ENCODE assay signal across 21 mouse cellular contexts in the genomic region with DNA sequence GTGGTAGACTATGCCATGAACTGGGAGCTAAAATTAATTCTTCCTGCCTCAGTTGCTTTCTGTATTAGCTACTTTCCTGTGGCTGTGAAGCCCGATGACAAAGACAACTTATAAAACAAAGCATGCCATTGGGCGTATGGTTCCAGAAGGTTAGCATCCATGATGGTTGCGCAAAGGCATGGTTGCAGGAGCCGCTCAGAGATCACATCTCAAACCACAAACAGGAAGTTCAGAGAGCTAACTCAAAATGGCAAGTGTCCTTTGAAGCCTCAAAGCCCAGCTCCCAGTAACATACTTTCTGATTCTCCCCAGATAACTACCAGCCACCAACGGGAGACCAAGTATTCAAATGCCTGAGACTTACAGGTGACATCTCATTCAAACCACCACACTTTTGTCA. TPM values are rescaled to one million over a fixed set of nuclear protein-coding genes. Genes with fewer than 3 reads are reported as not detected.
DNase-seq lines count a peak whose midpoint lies in the region; ATAC-seq and TF ChIP-seq lines count a peak whose summit lies in the region.
"Had no signal": no experiment of that assay in that cellular context is flagged by ENCODE, and none has a peak within 500 bp of the region (broad histone marks: within the 10 kb centered on the region; RNA-seq: fewer than 3 reads in every experiment).

No protein-coding gene starts in this region.

- no peak overlapping the region for H3K9ac ChIP-seq in MEL (ENCODE audit: control insufficient read depth, low read depth, low read length, poor library complexity, severe bottlenecking)
- H3K9ac ChIP-seq: forebrain, embryonic 12.5 days; lung, embryonic 15.5 days; neural tube, embryonic 13.5 days had no signal

- intact Hi-C loops in heart, postnatal 14 days (cut with DNase I): no loop called here
- intact Hi-C loops in left cerebral cortex, postnatal 36 days (cut with DNase I): no loop called here

- no peaks in the 10 kb centered on the region for H3K79me2 ChIP-seq in MEL (ENCODE audit: control insufficient read depth, insufficient read depth, low read length, poor library complexity)

- TF ChIP-seq RAD21 in MEL (IDR thresholded peaks at IDR 0.05; ENCODE audit: low read depth, low read length): no peak

- TF ChIP-seq POLR2A in MEL (IDR thresholded peaks at IDR 0.05; ENCODE audit: control insufficient read depth in 1 of 2, insufficient read depth in 1 of 2, low read depth in 1 of 2, low read length in 2 of 2, poor library complexity in 1 of 2): no peak

- H3K4me3 ChIP-seq in MEL (ENCODE audit: control insufficient read depth in 1 of 2, insufficient read depth in 1 of 2, low read depth in 2 of 2, low read length in 2 of 2): no peak overlapping the region
- H3K4me3 ChIP-seq: forebrain, embryonic 12.5 days; heart, embryonic 10.5 days; lung, embryonic 15.5 days; neural tube, embryonic 13.5 days had no signal

- H3K9me3 ChIP-seq in MEL (replicated peaks; ENCODE audit: insufficient read depth, low read length): no peaks in the 10 kb centered on the region
- H3K9me3 ChIP-seq: forebrain, embryonic 12.5 days; heart, embryonic 10.5 days; lung, embryonic 15.5 days had no signal

- DNase-seq in heart, adult 11 months: peak; percentile 59
- no peak for DNase-seq in heart, postnatal 14 days
- DNase-seq in MEL (ENCODE audit: low read depth, low spot score): peak; percentile 49
- DNase-seq in thymus, postnatal 14 days: peak; percentile 64
- no peak for DNase-seq in left cerebral cortex, postnatal 36 days (ENCODE audit: low spot score in 2 of 2)
- DNase-seq: cerebellum, adult 9-11 months; embryo, embryonic 11 days; gastrocnemius, postnatal 14 days; heart, postnatal 4 days; layer of hippocampus, postnatal 36 days; left cerebral cortex, postnatal 4 days; right cerebral cortex, postnatal 14 days had no signal

- peaks cover 0 to 3% of the 10 kb centered on the region in 2 experiments; a peak in 1 of 4 replicates for H3K27me3 ChIP-seq in MEL (ENCODE audit: control insufficient read depth in 1 of 2, insufficient read depth in 2 of 2, low read length in 2 of 2)
- H3K27me3 ChIP-seq: forebrain, embryonic 12.5 days; lung, embryonic 15.5 days; neural tube, embryonic 13.5 days had no signal

- peak in 1 of 2 experiments; percentile 44; a peak in 1 of 4 replicates for TF ChIP-seq EP300 in MEL (IDR thresholded peaks at IDR 0.05; ENCODE audit: low read depth in 1 of 2, low read length in 2 of 2)

- no peak overlapping the region for H3K27ac ChIP-seq in MEL (ENCODE audit: control insufficient read depth, low read depth, low read length)
- H3K27ac ChIP-seq: forebrain, embryonic 12.5 days; heart, embryonic 10.5 days; lung, embryonic 15.5 days; neural tube, embryonic 13.5 days had no signal

- no peaks in the 10 kb centered on the region for H3K4me1 ChIP-seq in MEL (ENCODE audit: control insufficient read depth in 1 of 2, insufficient read depth in 2 of 2, low read length in 2 of 2)

- TF ChIP-seq CTCF in MEL (IDR thresholded peaks at IDR 0.05 in 2 of 3, conservative IDR thresholded peaks at IDR 0.05 in 1 of 3; ENCODE audit: control insufficient read depth in 1 of 3, insufficient read depth in 1 of 3, low read depth in 2 of 3, low read length in 3 of 3, poor library complexity in 1 of 3, severe bottlenecking in 1 of 3): no peak

- peak; percentile 83 for ATAC-seq in megakaryocyte, adult 5-6 weeks (ENCODE audit: poor library complexity, severe bottlenecking)
- no peak for ATAC-seq in erythroblast, adult 5-6 weeks (replicated peaks; ENCODE audit: low FRiP score, poor library complexity, severe bottlenecking)
- ATAC-seq in cerebellum, adult (ENCODE audit: insufficient number of reproducible peaks, low FRiP score, low TSS enrichment): no peak
- ATAC-seq: hindbrain, embryonic 16.5 days; midbrain, embryonic 16.5 days had no signal

- H3K36me3 ChIP-seq in MEL (ENCODE audit: control insufficient read depth in 1 of 2, insufficient read depth in 2 of 2, low read length in 2 of 2): peaks cover 0 to 3% of the 10 kb centered on the region in 2 experiments; a peak in 1 of 4 replicates
- H3K36me3 ChIP-seq: heart, embryonic 10.5 days; lung, embryonic 15.5 days had no signal

TF ChIP-seq in MEL, 35 proteins besides CTCF, POLR2A, EP300 and RAD21:
- TF ChIP-seq ETS1 (IDR thresholded peaks at IDR 0.05; ENCODE audit: low read depth, low read length) (no peak), E2F4 (IDR thresholded peaks at IDR 0.05; ENCODE audit: borderline replicate concordance, low read depth, low read length) (no peak), ZKSCAN1 (IDR thresholded peaks at IDR 0.05; ENCODE audit: low read depth, low read length) (no peak), GATA1 (IDR thresholded peaks at IDR 0.05; ENCODE audit: low read depth, low read length) (no peak), MXI1 (IDR thresholded peaks at IDR 0.05; ENCODE audit: low read depth, low read length) (no peak), MAFK (IDR thresholded peaks at IDR 0.05; ENCODE audit: borderline replicate concordance, low read depth, low read length) (no peak), ELF1 (IDR thresholded peaks at IDR 0.05; ENCODE audit: low read depth, low read length) (no peak), JUND (IDR thresholded peaks at IDR 0.05; ENCODE audit: low read depth, low read length) (no peak), TCF12 (IDR thresholded peaks at IDR 0.05; ENCODE audit: low read depth, low read length) (no peak), RCOR1 (IDR thresholded peaks at IDR 0.05; ENCODE audit: low read depth, low read length) (no peak), UBTF (IDR thresholded peaks at IDR 0.05; ENCODE audit: borderline replicate concordance, insufficient read depth, low read depth, low read length) (no peak), MAX (IDR thresholded peaks at IDR 0.05; ENCODE audit: low read length) (no peak), TBP (IDR thresholded peaks at IDR 0.05; ENCODE audit: low read depth, low read length) (no peak), CHD2 (IDR thresholded peaks at IDR 0.05; ENCODE audit: low read length) (no peak), BHLHE40 (IDR thresholded peaks at IDR 0.05; ENCODE audit: borderline replicate concordance, low read depth, low read length) (no peak), ZMIZ1 (IDR thresholded peaks at IDR 0.05; ENCODE audit: low read depth, low read length) (no peak)
TF ChIP-seq in MEL: peak in this region for 0.

RNA-seq across cellular contexts. Expression of gene 2510009E07Rik, which starts 5.3 kb away (rescaled TPM):
- 10 to 100 TPM; 29.0 to 31.1 TPM for total RNA-seq in heart, postnatal 14 days (2021)
- not detected in 2 replicates for total RNA-seq in MEL (2012; rRNA removed)
- not detected for polyA plus RNA-seq in MEL (2012; ENCODE audit: insufficient read depth in 1 of 2, insufficient read length in 2 of 2, low read depth in 1 of 2, low replicate concordance in 2 of 2, missing spikeins in 1 of 2)
- total RNA-seq in megakaryocyte, adult 5-6 weeks (2015): 0.41 and 0.60 TPM in 2 replicates
- 1.3 and 3.2 TPM in 2 replicates for total RNA-seq in megakaryocyte, adult 5-6 weeks (2017)
- total RNA-seq in left cerebral cortex, postnatal 36 days (2021): 10 to 100 TPM; 46.9 to 47.0 TPM
- total RNA-seq in erythroblast, adult 5-6 weeks (2015; ENCODE audit: low replicate concordance): 0.63 and 1.3 TPM in 2 replicates
- total RNA-seq in erythroblast, adult 5-6 weeks (2017; ENCODE audit: low replicate concordance): 0.56 and 1.1 TPM in 2 replicates

Comparison
In these comparisons a context has a peak if more than half of its experiments do, and no peak if none do; other contexts are left out.
1. DNase-seq: peak in heart, adult 11 months (single experiment), MEL (single experiment) and thymus, postnatal 14 days (single experiment); none in heart, postnatal 14 days (0 of 2) and left cerebral cortex, postnatal 36 days (0 of 2).
2. RNA of gene 2510009E07Rik, which starts 5.3 kb away (total RNA-seq): 46.9 to 47.0 TPM in left cerebral cortex, postnatal 36 days and 29.0 to 31.1 TPM in heart, postnatal 14 days; 0.56 to 1.3 TPM in erythroblast, adult 5-6 weeks, 0.41 to 3.2 TPM in megakaryocyte, adult 5-6 weeks and not detected in MEL; every median in the first group is over 4 times any median in the second.